Mouse (Mus musculus): ENCODE data around the gene Jade3.

- TF ChIP-seq POLR2A (IDR thresholded peaks at IDR 0.05; ENCODE audit: insufficient read depth, low read length): no peak
- TF ChIP-seq CTCF (IDR thresholded peaks at IDR 0.05; ENCODE audit: low read depth, low read length): no peak
Observed at GRCm38 (mm10) chrX:20379347-20380014, 46.0 kb upstream of the Jade3 start.

Data from ES-Bruce4 (cell line).